Mouse (Mus musculus): ENCODE results near the gene Vapa. TPM values are rescaled to one million over a fixed set of nuclear protein-coding genes. Genes with fewer than 3 reads are reported as not detected.
A peak's percentile ranks its signal among the peaks of the same experiment; 100 is the strongest.
"Not testable (repeated sequence)": the region's sequence is repeated elsewhere in the genome, so short reads cannot be mapped to it uniquely, and the experiment has no call there.

The Vapa gene
- 100 to 1,000 TPM; 162 to 182 TPM for total RNA-seq (2021)
- long read RNA-seq, experiment 1, transcript Vapa-201 (6 exons, 3,369 nt) = major isoform, 591 of 635 reads
- long read RNA-seq, experiment 1, partial matches to known transcripts = 5 of 635 reads
- long read RNA-seq, experiment 1, other reads (novel, unspliced or antisense) = 39 of 635 reads
- long read RNA-seq, experiment 2, transcript Vapa-201 (6 exons, 3,369 nt) = major isoform, 97 of 110 reads
- long read RNA-seq, experiment 2, partial matches to known transcripts = 0 of 110 reads
- long read RNA-seq, experiment 2, other reads (novel, unspliced or antisense) = 13 of 110 reads

- DNase-seq = peak; percentile 99 to 100
Measured at GRCm38 (mm10) chr17:65613463-65614412, at the start of gene Vapa. Gene Vapa (minus strand): TSS chr17:65613555.

GRCm38 (mm10) chr17:65662662-65663061 is 49.3 kb upstream of the Vapa start:
- DNase-seq = no peak

GRCm38 (mm10) chr17:65658416-65658815 is 45.1 kb upstream of the Vapa start:
- no peak for DNase-seq

GRCm38 (mm10) chr17:65657958-65658357 is 44.6 kb upstream of the Vapa start:
- DNase-seq = no peak

DNA sequence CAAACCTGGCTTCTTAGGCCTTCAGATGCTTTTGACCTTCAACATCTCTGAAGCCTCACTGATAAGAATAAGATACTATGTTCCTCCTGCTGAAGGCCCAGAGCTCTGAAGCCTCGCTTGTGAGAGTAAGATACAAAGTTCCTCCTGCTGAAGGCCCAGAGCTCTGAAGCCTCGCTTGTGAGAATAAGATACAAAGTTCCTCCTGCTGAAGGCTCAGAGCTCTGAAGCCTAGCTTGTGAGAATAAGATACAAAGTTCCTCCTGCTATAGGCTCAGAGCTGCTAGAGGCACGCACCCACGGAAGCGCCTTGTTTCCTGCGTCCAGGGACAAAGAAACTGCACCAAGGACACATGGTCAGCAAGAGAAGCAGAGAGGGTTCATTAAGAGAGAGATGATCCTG is 43.4 kb upstream of the Vapa start:
- no peak for DNase-seq

GRCm38 (mm10) chr17:65656076-65656475 is 42.7 kb upstream of the Vapa start:
- no peak for DNase-seq

DNA sequence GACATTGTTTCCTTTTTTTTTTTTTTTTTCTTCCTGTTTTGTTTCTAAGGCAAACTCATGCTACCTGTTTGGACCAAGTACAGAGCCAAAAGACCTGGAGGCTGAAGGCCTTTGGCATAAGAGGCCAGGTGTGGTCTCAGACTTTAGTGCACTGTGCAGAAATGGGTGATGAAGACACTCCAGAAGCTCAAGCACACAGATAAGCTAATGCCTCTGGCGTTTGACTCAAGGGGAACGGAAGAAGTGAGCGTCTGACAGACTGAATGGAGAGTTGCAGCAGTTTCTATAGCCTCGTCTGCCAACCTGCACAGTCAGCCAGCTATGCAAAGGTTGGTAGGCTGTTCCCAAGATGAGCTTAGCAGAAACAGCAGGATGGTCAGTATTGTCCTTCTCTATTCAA is 42.3 kb upstream of the Vapa start:
- no peak for DNase-seq

GRCm38 (mm10) chr17:65650598-65650997 is 37.2 kb upstream of the Vapa start:
- no peak for DNase-seq

GRCm38 (mm10) chr17:65649175-65649493 is 35.8 kb upstream of the Vapa start:
- peak; percentile 26 to 43 for DNase-seq

DNA sequence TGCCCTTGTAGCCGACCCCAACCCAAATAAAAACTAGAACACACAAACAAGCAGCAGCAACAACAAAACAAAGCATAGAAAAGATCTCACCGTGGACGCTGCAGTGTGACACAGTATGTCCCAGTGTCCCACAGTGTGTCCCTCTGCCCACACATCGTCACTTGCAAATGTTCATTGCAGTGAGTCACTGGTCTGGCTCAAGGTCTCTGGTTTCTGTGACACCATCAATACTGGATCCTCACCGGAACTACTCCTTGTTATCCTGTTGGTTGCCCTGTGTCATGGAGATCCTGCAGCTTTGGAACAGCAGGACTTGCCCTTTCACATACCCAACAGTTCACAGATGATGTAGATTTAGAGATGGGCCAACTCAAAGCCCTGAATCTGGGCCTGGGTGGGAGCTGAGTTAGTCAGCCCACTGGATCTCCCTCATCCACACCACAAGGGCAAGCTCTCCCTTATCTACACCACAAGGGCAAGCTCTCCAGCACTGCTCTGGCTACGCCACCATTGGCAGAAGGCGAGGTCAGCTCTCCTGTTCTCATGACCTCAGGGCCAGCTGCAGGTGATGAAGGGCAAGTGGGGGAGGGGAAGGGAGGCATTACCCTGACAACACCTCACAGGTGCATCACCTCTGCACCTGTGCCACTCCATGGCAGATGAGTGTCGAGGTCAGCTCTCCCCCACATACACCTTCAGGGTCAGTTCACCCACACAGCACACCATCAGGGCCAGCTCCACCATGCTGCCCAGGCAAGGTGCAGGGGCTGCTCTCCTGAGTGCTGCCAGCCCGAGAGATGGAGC is 35.2 kb upstream of the Vapa start:
- DNase-seq = peak; percentile 70 to 80

- DNase-seq = no peak
Measured at GRCm38 (mm10) chr17:65647961-65648360, 34.6 kb upstream of the Vapa start.

- peak; percentile 82 to 90 for DNase-seq
Measured at GRCm38 (mm10) chr17:65647226-65647625, 33.9 kb upstream of the Vapa start.

GRCm38 (mm10) chr17:65643579-65643978 is 30.2 kb upstream of the Vapa start:
- no peak for DNase-seq

GRCm38 (mm10) chr17:65643051-65643521 is 29.7 kb upstream of the Vapa start:
- DNase-seq = no peak

GRCm38 (mm10) chr17:65642578-65642991 is 29.2 kb upstream of the Vapa start:
- DNase-seq = no peak

GRCm38 (mm10) chr17:65641734-65642218 is 28.4 kb upstream of the Vapa start, which contains the start of gene Txndc2:
Gene Txndc2 (minus strand): TSS chr17:65642168.
- no peak for DNase-seq

- DNase-seq = no peak
Measured at GRCm38 (mm10) chr17:65639144-65639543, 25.8 kb upstream of the Vapa start.

DNA sequence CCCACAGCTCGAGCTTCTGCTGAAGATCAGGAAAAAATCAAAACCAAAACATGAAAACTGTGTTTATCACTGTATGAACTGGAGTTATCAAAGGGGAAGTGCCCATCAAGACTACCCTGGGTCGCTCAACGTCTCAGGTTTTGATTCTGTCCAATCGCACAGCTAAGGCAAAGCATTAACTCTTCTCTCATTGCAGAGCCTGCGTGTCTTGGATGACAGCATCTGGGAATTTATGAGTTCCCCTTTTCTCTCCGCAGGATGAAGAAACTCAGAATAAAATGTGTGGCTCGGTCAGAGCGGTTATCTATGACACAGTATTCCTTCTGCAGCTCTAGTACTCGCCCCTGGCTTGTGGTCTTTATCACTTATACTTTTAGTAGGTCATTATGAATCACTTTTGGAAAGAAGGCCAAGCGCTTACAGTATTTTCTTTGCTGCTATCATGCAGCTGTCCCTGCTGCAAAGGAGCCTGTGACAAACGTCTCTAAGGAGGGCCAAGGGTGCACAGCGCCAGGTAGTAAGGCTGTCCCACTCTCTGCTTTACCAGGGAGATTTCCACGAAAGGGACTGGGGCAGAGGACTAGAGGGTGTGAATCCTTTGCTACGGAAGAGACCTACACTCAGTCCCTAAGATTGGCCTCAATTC is 22.5 kb upstream of the Vapa start:
- DNase-seq = peak; percentile 27 to 33

- no peak for DNase-seq
Measured at GRCm38 (mm10) chr17:65629943-65630342, 16.6 kb upstream of the Vapa start.

DNA sequence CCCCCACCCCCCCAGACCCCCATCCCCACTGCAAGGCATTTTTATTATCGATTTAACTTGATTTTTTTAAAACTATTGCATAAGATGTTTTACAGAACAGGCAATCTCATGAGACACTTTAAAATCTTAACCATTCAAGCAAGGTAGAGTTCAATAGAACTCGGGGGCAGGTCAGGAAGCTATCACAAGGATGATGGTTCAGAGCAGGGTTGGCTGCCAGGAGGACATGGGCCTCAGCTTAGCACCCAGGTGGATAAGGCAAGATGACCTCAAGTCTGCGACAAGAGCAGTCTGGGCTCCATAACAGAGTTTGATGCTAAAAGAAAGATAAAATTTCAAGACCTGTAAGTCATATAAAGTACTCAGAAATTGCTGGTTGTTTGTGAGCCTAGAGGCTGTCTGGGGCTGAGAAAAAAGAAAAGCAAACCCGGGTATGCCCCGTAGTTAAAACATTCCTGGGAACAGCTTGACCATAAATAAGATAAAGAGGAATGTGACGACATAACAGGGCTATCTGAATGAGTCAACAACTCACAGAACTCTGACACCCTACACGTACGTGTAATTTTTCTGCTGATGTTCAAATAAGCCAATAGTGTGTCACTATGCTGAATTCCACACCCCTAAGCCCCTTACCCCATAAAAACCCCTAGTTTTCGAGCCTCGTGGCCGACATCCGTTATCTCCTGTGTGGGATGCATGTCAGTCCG is 15.6 kb upstream of the Vapa start:
- DNase-seq = not testable (repeated sequence)

GRCm38 (mm10) chr17:65626301-65626700 is 12.9 kb upstream of the Vapa start:
- no peak for DNase-seq
